Mouse (Mus musculus): ENCODE results near the gene Zdhhc12. TPM values are rescaled to one million over a fixed set of nuclear protein-coding genes. Genes with fewer than 3 reads are reported as not detected.
A peak's percentile ranks its signal among the peaks of the same experiment; 100 is the strongest.

The Zdhhc12 gene
- polyA plus RNA-seq, 1 experiment from 2014 or later = 28.0 TPM

- H3K4me1 ChIP-seq (ENCODE audit: control insufficient read depth, insufficient read depth, low read length) = no peaks in the 10 kb centered on the region
- peak within 1 kb of the TSS; percentile 49 for H3K4me3 ChIP-seq (ENCODE audit: low read depth, low read length)
- ATAC-seq (ENCODE audit: low FRiP score) = peak; percentile 95
- H3K4me2 ChIP-seq = peak within 1 kb of the TSS; percentile 58
- WGBS = 1% methylated on average over 54 of the region's 54 CpGs
- H3K9me3 ChIP-seq (ENCODE audit: control insufficient read depth, low read length) = no peaks in the 10 kb centered on the region
- H3K9ac ChIP-seq (ENCODE audit: low read length) = peak within 1 kb of the TSS; percentile 77
- H3K27ac ChIP-seq (ENCODE audit: low read depth, low read length) = peak within 1 kb of the TSS; percentile 91
- H3K36me3 ChIP-seq (ENCODE audit: control insufficient read depth, insufficient read depth, low read length) = no peaks in the 10 kb centered on the region
- H3K27me3 ChIP-seq (ENCODE audit: control insufficient read depth, insufficient read depth, low read length) = no peaks in the 10 kb centered on the region
- peak; percentile 100 for DNase-seq (ENCODE audit: low spot score, missing footprints)
Measured at GRCm38 (mm10) chr2:30048699-30049388, 44.6 kb downstream of the Zdhhc12 start, which contains the start of gene Wdr34. Gene Wdr34, minus strand, starts transcription at chr2:30048881.

DNA sequence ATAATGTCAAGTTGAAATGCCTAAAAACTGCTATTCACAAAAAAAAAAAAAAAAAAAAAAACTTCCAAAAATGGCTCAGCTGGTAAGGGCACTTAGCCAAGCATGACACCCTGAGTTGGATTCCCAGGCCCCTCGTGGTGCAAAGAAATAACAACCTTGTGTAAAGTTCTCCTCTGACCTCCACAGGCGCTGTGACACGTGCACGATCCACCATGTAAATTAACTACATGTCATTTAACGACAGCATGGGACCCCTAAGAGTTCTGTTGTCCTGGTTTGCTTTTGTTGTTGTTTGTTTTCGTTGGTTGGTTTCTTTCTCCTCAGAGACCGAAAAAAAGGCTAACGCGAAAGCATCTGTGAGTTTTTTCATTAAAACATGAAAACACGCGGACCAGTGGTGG is 45.3 kb downstream of the Zdhhc12 start:
- no peaks in the 10 kb centered on the region for H3K36me3 ChIP-seq (ENCODE audit: control insufficient read depth, insufficient read depth, low read length)
- WGBS = 62% methylated on average over 11 of the region's 11 CpGs

DNA sequence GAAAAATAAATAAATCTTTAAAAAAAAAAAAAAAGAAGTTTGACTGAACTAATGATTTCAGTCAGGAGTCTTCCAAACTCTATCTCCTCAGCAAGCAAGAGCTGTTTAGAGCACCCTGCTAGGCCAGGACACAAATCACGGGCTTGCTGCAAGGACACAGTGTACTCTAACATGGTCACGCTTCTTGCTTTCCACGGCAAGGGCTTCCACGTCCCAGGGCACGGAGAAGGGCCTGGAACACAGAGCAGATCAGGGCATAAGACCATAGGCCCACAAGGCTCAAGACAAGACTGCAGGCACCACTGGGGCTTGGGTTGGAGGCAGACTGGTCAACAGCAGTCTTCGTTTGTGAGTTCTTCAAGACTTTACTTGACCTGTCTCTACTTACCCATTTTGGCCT is 46.3 kb downstream of the Zdhhc12 start:
- WGBS = 94% methylated on average over 6 of the region's 6 CpGs
- DNase-seq (ENCODE audit: low spot score, missing footprints) (no peak), ATAC-seq (ENCODE audit: low FRiP score) (no peak)
- Histone ChIP-seq H3K27ac (ENCODE audit: low read depth, low read length) (no peak overlapping the region), H3K4me3 (ENCODE audit: low read depth, low read length) (no peak overlapping the region), H3K27me3 (ENCODE audit: control insufficient read depth, insufficient read depth, low read length) (no peaks in the 10 kb centered on the region), H3K9ac (ENCODE audit: low read length) (no peak overlapping the region), H3K36me3 (ENCODE audit: control insufficient read depth, insufficient read depth, low read length) (no peaks in the 10 kb centered on the region), H3K4me2 (no peak overlapping the region), H3K4me1 (ENCODE audit: control insufficient read depth, insufficient read depth, low read length) (no peaks in the 10 kb centered on the region), H3K9me3 (ENCODE audit: control insufficient read depth, low read length) (no peaks in the 10 kb centered on the region)

More for the DNA sequence above, 45.3 kb downstream of the Zdhhc12 start:
- no peak for DNase-seq (ENCODE audit: low spot score, missing footprints)
- H3K27me3 ChIP-seq (ENCODE audit: control insufficient read depth, insufficient read depth, low read length) = no peaks in the 10 kb centered on the region
- H3K9me3 ChIP-seq (ENCODE audit: control insufficient read depth, low read length) = no peaks in the 10 kb centered on the region
- peak overlapping the region; percentile 49 for H3K4me3 ChIP-seq (ENCODE audit: low read depth, low read length)
- H3K4me1 ChIP-seq (ENCODE audit: control insufficient read depth, insufficient read depth, low read length) = no peaks in the 10 kb centered on the region
- ATAC-seq (ENCODE audit: low FRiP score) = no peak
- H3K4me2 ChIP-seq = peak overlapping the region; percentile 58
- peak overlapping the region; percentile 62 for H3K9ac ChIP-seq (ENCODE audit: low read length)
- peak overlapping the region; percentile 73 for H3K27ac ChIP-seq (ENCODE audit: low read depth, low read length)

- no peaks in the 10 kb centered on the region for H3K27me3 ChIP-seq (ENCODE audit: control insufficient read depth, insufficient read depth, low read length)
- H3K36me3 ChIP-seq (ENCODE audit: control insufficient read depth, insufficient read depth, low read length) = no peaks in the 10 kb centered on the region
- no peaks in the 10 kb centered on the region for H3K4me1 ChIP-seq (ENCODE audit: control insufficient read depth, insufficient read depth, low read length)
- no peak overlapping the region for H3K9ac ChIP-seq (ENCODE audit: low read length)
- DNase-seq (ENCODE audit: low spot score, missing footprints) (no peak), ATAC-seq (ENCODE audit: low FRiP score) (no peak)
- H3K4me2 ChIP-seq = no peak overlapping the region
- H3K27ac ChIP-seq (ENCODE audit: low read depth, low read length) = no peak overlapping the region
- H3K4me3 ChIP-seq (ENCODE audit: low read depth, low read length) = no peak overlapping the region
- H3K9me3 ChIP-seq (ENCODE audit: control insufficient read depth, low read length) = no peaks in the 10 kb centered on the region
- WGBS = 81% methylated on average over 5 of the region's 5 CpGs
Measured at GRCm38 (mm10) chr2:30044550-30044949, 48.9 kb downstream of the Zdhhc12 start.

DNA sequence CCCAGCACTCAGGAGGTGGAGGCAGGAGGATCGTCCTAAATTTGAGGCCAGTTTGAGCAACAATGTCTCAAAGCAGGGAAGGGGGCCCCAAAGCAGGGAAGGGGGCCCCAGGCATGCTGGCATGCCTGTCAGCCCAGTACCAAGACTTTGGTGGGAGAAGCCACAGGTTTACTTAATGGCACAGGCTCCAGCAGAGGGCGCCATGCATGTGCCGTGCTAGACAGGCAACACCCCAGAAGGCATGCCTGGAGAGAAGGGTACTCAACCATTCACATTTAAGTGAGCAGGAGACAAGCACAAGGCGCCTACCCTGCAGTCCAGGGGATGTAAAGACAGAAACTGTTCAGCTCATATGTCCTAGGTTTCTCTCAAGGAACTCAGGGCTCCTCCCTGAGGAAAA is 51.0 kb downstream of the Zdhhc12 start:
- ATAC-seq (ENCODE audit: low FRiP score) = peak; percentile 50; the same call in 1 of the 2 replicates
- no peaks in the 10 kb centered on the region for H3K9me3 ChIP-seq (ENCODE audit: control insufficient read depth, low read length)
- no peak overlapping the region for H3K4me2 ChIP-seq
- no peak overlapping the region for H3K4me3 ChIP-seq (ENCODE audit: low read depth, low read length)
- no peak overlapping the region for H3K27ac ChIP-seq (ENCODE audit: low read depth, low read length)
- no peaks in the 10 kb centered on the region for H3K4me1 ChIP-seq (ENCODE audit: control insufficient read depth, insufficient read depth, low read length)
- no peaks in the 10 kb centered on the region for H3K36me3 ChIP-seq (ENCODE audit: control insufficient read depth, insufficient read depth, low read length)
- peak; percentile 93 for DNase-seq (ENCODE audit: low spot score, missing footprints)
- H3K27me3 ChIP-seq (ENCODE audit: control insufficient read depth, insufficient read depth, low read length) = no peaks in the 10 kb centered on the region
- H3K9ac ChIP-seq (ENCODE audit: low read length) = no peak overlapping the region
- 10% methylated on average over 4 of the region's 4 CpGs for WGBS

Other genes starting within 250 kb of the Zdhhc12 start
- 13.4 and 14.0 TPM in 2 replicates for gene Cercam, start 224.5 kb downstream of the Zdhhc12 start, polyA plus RNA-seq (2014; fragmentation: Nextera tagmentation; extraction: Ambion mirVana)
- 79.4 and 86.7 TPM in 2 replicates for gene Odf2, start 204.4 kb downstream of the Zdhhc12 start, polyA plus RNA-seq (2014; fragmentation: Nextera tagmentation; extraction: Ambion mirVana)
- 52.5 and 57.4 TPM in 2 replicates for gene Gle1, start 158.2 kb downstream of the Zdhhc12 start, polyA plus RNA-seq (2014; fragmentation: Nextera tagmentation; extraction: Ambion mirVana)
- 136 and 144 TPM in 2 replicates for gene Sptan1, start 128.1 kb downstream of the Zdhhc12 start, polyA plus RNA-seq (2014; fragmentation: Nextera tagmentation; extraction: Ambion mirVana)
- 25.5 and 25.9 TPM in 2 replicates for gene Wdr34, start 44.8 kb downstream of the Zdhhc12 start, polyA plus RNA-seq (2014; fragmentation: Nextera tagmentation; extraction: Ambion mirVana)
- gene Set, start 36.3 kb downstream of the Zdhhc12 start, polyA plus RNA-seq (2014; fragmentation: Nextera tagmentation; extraction: Ambion mirVana) = 741 and 754 TPM in 2 replicates
- gene Pkn3, start 16.0 kb downstream of the Zdhhc12 start, polyA plus RNA-seq (2014; fragmentation: Nextera tagmentation; extraction: Ambion mirVana) = 6.4 and 8.4 TPM in 2 replicates
- 5.1 and 6.0 TPM in 2 replicates for gene Zer1, start 30.9 kb upstream of the Zdhhc12 start, polyA plus RNA-seq (2014; fragmentation: Nextera tagmentation; extraction: Ambion mirVana)
- gene Tbc1d13, start 40.1 kb upstream of the Zdhhc12 start, polyA plus RNA-seq (2014; fragmentation: Nextera tagmentation; extraction: Ambion mirVana) = 12.1 and 13.3 TPM in 2 replicates
- gene Endog, start 77.8 kb upstream of the Zdhhc12 start, polyA plus RNA-seq (2014; fragmentation: Nextera tagmentation; extraction: Ambion mirVana) = 11.6 and 13.7 TPM in 2 replicates
- gene Spout1, start 84.8 kb upstream of the Zdhhc12 start, polyA plus RNA-seq (2014; fragmentation: Nextera tagmentation; extraction: Ambion mirVana) = 65.0 and 69.8 TPM in 2 replicates
- gene Kyat1, start 112.2 kb upstream of the Zdhhc12 start, polyA plus RNA-seq (2014; fragmentation: Nextera tagmentation; extraction: Ambion mirVana) = 8.2 and 9.6 TPM in 2 replicates
- gene Lrrc8a, start 144.1 kb upstream of the Zdhhc12 start, polyA plus RNA-seq (2014; fragmentation: Nextera tagmentation; extraction: Ambion mirVana) = 49.2 and 51.7 TPM in 2 replicates
- gene Gm28035, start 146.9 kb upstream of the Zdhhc12 start, polyA plus RNA-seq (2014; fragmentation: Nextera tagmentation; extraction: Ambion mirVana) = 0.05 and 0.21 TPM in 2 replicates
- gene Phyhd1, start 172.6 kb upstream of the Zdhhc12 start, polyA plus RNA-seq (2014; fragmentation: Nextera tagmentation; extraction: Ambion mirVana) = 2.9 and 3.5 TPM in 2 replicates
- gene Gm28038, start 187.4 kb upstream of the Zdhhc12 start, polyA plus RNA-seq (2014; fragmentation: Nextera tagmentation; extraction: Ambion mirVana) = not detected in 2 replicates
- gene Dolk, start 192.7 kb upstream of the Zdhhc12 start, polyA plus RNA-seq (2014; fragmentation: Nextera tagmentation; extraction: Ambion mirVana) = 23.6 and 25.7 TPM in 2 replicates
- gene Nup188, start 192.7 kb upstream of the Zdhhc12 start, polyA plus RNA-seq (2014; fragmentation: Nextera tagmentation; extraction: Ambion mirVana) = 46.0 and 53.7 TPM in 2 replicates

Data from midbrain, embryonic 11.5 days (tissue).